Mouse (Mus musculus) monocyte, adult 5-6 weeks (primary cell): ENCODE measurements around the gene Trim43c. TPM values are rescaled to one million over a fixed set of nuclear protein-coding genes. Genes with fewer than 3 reads are reported as not detected.
"Not testable (repeated sequence)": the region's sequence is repeated elsewhere in the genome, so short reads cannot be mapped to it uniquely, and the experiment has no call there.

Experiments
- ATAC-seq: fragments of 153-309, 156-312 bp; replicated peaks from 2 replicates; pipeline ENCODE4 v1.8.0; 2017; ENCODE audit warnings: mild to moderate bottlenecking; ENCODE audit not compliant: low TSS enrichment, insufficient number of reproducible peaks, severe bottlenecking, poor library complexity, low FRiP score
- total RNA-seq: library from RNA; stranded (forward); fragments of 200-1000, 200-491, 200-594 nt; gene quantifications from 3 replicates; pipeline ENCODE4 v1.2.3, GENCODE M21; 2017

The Trim43c gene
- total RNA-seq = not detected in 3 replicates

DNA sequence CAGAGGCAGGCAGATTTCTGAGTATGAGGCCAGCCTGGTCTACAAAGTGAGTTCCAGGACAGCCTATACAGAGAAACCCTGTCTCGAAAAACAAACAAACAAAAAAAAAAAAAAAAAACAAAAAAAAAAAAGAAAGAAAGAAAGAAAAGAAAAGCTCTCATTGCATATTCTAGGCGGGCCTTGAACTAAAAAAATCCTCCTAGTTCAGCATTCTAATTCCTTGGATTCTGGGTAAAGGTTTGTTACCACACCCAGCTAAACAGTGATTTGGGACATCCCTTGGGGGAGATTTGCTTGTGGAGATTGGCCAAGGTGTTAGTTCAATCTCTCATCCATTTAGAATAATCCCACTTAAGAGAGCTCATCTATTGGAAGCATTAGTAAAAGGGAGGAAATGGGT is at the start of gene Trim43c:
Gene Trim43c, plus strand, starts transcription at position 301 of the 400 bp plus-strand sequence.
- ATAC-seq = not testable (repeated sequence)

- not testable (repeated sequence) for ATAC-seq
These were observed 14.1 kb downstream of the Trim43c start for GRCm38 (mm10) chr9:88853072-88853471.

DNA sequence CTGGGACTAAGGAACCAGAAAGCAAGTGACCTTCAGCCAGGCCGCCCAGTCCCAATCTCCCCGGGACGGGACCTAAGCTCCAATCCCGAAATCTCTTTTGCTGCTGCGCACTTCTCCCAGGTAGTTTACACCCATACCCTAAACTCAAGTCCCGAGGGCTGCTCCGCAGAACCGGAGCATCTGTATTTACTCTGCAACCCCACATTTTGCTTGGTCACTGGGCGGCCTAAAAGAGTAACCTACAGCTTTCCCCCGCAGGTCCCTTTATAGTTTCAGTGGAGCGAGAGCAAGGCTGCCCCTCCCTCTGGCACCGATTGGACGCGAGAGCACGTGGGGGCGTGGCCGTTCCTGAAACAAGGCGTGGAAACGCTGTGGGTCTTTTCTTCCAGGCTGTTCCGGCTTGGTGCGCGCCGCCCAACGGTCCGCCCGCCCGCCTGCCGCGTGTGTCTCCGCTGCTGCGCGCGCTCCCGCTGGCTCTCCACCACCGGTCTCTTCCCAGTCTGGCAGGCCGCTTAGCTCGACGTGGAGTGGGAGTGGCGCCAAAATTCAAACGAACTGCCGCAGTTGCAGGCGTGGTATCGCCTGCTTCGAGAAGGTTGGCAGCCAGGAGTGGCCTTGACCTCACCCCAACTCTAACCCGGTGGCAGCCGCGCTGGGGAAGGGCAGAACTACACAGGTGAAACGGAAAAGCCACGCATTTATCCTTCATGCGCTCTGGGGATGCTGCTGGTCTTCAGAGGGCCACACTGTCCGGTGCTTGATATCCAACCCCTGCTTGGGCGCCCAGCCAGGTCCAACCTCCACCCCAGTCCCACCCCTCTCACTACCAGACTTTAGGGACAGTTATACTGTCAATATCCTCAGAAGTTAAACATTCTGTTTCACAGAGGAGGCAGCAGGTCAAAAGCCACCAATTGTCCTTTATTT is 19.9 kb downstream of the Trim43c start:
- peak; percentile 96 for ATAC-seq

Other genes starting within 250 kb of the Trim43c start
- gene Mthfsl, start 118.9 kb upstream of the Trim43c start, total RNA-seq = 55.6 to 71.6 TPM (median 62.4 TPM) in 3 replicates
- gene Bcl2a1d, start 107.2 kb upstream of the Trim43c start, total RNA-seq = 257 to 385 TPM (median 377 TPM) in 3 replicates
- gene Bcl2a1a, start 117.7 kb downstream of the Trim43c start, total RNA-seq = 109 to 201 TPM (median 189 TPM) in 3 replicates